Mouse (Mus musculus): ENCODE measurements around the gene Aldh3b2. TPM values are rescaled to one million over a fixed set of nuclear protein-coding genes. Genes with fewer than 3 reads are reported as not detected.

Aldh3b2 gene
- total RNA-seq, 2 experiments from 2014 or later, result 1.1 to 1.3 TPM

DNA sequence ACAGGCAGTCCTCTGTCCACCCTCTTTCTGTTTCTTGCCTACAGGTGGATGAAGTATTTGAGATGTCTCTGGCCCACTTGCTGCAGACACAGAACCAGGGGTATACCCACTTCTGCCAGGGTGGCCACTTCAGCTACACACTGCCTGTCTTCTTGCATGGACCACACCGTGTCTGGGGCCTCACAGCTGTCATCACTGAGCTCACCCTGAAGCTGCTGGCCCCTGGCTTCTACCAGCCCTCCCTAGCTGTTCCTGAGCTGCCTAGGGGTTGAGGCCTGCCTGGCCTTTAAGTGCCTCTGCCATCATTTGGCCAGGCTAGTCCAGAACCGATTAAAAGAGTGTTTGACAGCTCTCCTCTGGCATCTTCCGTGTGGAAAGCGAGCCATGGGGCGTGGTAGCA, 29.6 kb downstream of the Aldh3b2 start:
- no peak for ATAC-seq (replicated peaks; ENCODE audit: low FRiP score, poor library complexity, severe bottlenecking)

DNA sequence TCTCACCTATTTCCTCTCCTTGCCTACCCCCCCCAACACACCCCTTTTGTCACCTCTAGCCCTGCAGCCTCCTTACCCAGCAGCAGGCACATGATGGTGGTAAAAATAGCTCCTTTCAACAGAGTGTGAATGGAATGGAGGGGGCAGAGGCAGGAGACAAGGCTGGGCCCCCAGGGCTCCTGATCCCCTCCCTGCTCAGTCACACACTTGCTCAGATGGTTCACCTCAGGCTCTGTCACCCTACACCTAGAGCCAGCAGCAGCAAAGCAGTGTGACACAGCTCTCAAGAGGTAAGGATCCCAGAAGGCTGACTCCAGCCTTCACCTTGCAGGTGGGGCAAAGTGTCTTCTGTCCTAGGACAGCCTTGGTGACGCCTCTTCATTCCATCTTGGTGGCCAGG, 31.0 kb downstream of the Aldh3b2 start, which contains the start of gene Doc2g:
Gene Doc2g, plus strand, starts transcription at position 202 of the 400 bp plus-strand sequence.
- ATAC-seq (replicated peaks; ENCODE audit: low FRiP score, poor library complexity, severe bottlenecking), result no peak

DNA sequence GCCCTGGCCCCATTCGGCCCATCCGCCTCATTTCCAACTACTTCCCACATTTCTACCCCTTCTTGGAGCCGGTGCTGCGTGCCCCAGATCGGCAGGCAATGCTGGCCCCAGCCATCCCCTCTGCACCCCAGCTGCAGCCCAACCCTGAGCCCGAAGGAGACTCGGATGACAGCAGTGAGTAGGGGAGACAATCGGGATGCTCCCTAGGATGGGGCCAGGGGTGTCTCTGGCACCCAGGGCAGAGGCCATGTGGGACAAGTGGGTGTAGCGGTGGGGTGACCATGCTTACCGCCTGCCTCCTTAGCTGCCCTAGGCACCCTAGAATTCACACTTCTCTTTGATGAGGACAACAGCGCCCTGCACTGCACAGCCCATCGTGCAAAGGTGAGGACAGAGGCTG, 31.5 kb downstream of the Aldh3b2 start:
- ATAC-seq (replicated peaks; ENCODE audit: low FRiP score, poor library complexity, severe bottlenecking), result no peak

DNA sequence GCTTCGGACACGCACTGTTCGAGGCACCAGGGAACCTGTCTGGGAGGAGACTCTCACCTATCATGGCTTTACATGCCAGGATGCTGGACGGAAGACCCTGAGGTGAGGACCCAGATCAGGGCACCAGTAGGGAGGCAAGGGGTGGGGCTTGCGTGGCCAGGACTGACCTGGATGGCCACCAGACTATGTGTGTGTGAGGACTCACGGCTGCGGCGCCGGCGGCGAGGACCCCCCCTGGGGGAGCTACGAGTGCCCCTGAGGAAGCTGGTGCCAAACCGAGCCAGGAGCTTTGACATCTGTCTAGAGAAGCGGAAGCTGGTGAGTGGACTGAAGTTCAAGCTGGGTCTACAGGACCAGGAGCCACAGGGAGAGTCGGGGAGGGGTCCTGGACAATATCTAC, 32.2 kb downstream of the Aldh3b2 start:
- ATAC-seq (replicated peaks; ENCODE audit: low FRiP score, poor library complexity, severe bottlenecking), result no peak

- no peak for ATAC-seq (replicated peaks; ENCODE audit: low FRiP score, poor library complexity, severe bottlenecking)
Measured at GRCm38 (mm10) chr19:4005091-4005490, 33.0 kb downstream of the Aldh3b2 start.

- no peak for ATAC-seq (replicated peaks; ENCODE audit: low FRiP score, poor library complexity, severe bottlenecking)
Measured at GRCm38 (mm10) chr19:4005971-4006370, 33.8 kb downstream of the Aldh3b2 start.

GRCm38 (mm10) chr19:4011086-4011485, 39.0 kb downstream of the Aldh3b2 start:
- ATAC-seq (replicated peaks; ENCODE audit: low FRiP score, poor library complexity, severe bottlenecking), result no peak

- ATAC-seq (replicated peaks; ENCODE audit: low FRiP score, poor library complexity, severe bottlenecking), result peak; percentile 94
Measured at GRCm38 (mm10) chr19:4012432-4013022, 40.4 kb downstream of the Aldh3b2 start, which contains the start of gene Ndufv1. Ndufv1 (minus strand) TSS chr19:4012806.

DNA sequence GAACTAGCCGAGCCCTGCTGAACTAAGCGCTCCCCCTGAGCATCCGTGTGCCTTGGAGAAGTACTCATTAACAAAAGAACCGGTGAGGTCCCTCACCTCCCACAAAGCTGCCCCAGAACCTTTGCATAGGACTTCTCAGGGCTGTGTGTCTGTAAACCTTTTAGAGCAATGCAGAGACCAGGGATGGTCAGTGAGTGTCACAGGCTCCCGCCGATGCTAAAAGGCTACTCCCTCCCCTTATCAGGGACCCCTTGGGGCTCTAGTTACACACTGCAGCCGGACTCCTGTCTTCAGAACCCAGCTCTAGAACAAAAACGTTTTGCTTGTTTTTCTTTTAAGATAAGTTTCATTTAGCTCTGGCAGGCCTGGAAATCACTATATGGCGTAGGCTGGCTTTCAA, 40.9 kb downstream of the Aldh3b2 start:
- peak; percentile 44 for ATAC-seq (replicated peaks; ENCODE audit: low FRiP score, poor library complexity, severe bottlenecking)

- no peak for ATAC-seq (replicated peaks; ENCODE audit: low FRiP score, poor library complexity, severe bottlenecking)
Measured at GRCm38 (mm10) chr19:4014802-4015201, 42.7 kb downstream of the Aldh3b2 start.

- ATAC-seq (replicated peaks; ENCODE audit: low FRiP score, poor library complexity, severe bottlenecking), result no peak
Measured at GRCm38 (mm10) chr19:4015635-4016034, 43.5 kb downstream of the Aldh3b2 start.

GRCm38 (mm10) chr19:4017921-4018587, 45.9 kb downstream of the Aldh3b2 start:
- ATAC-seq (replicated peaks; ENCODE audit: low FRiP score, poor library complexity, severe bottlenecking), result no peak

DNA sequence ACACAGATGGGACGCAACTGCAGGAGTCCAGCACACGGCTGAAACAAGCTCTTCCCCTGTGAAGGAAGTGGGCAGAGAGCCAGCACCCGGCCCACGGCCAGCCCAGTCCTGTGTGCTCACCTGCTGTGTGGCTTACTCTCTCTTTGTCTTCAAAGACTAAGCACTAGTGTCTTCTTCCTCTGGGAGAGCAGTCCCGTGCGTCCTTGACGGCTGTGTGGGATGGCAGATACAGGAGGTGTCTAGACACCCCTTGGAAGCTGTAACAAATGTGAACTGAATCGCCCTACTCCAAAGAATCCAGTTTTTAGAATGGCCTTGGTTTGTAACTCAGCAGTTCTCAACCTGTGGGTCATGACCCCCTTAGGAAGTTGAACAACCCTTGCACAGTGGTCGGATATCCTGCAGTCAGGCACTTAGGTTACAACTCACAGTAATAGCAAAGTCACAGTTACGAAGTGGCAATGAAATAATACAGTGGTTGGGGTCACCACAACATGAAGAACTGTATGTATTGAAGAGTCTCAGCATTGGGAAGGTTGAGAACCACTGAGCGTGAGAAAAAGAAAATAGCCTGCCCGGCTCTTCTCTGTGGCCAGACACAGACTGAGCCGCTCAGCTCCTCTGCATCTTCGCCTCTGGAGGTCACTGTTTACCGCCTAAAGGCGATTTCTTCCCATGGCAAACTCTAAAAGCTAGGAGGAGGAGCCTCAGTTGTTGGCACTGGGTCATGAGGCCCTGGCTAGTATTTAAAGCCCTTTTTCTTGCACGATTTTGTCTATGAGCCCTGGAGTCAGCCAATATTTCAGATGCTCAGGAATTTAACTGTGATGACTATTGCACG, 46.8 kb downstream of the Aldh3b2 start:
- ATAC-seq (replicated peaks; ENCODE audit: low FRiP score, poor library complexity, severe bottlenecking), result peak; percentile 94

GRCm38 (mm10) chr19:4023185-4023584, 51.1 kb downstream of the Aldh3b2 start:
- no peak for ATAC-seq (replicated peaks; ENCODE audit: low FRiP score, poor library complexity, severe bottlenecking)

DNA sequence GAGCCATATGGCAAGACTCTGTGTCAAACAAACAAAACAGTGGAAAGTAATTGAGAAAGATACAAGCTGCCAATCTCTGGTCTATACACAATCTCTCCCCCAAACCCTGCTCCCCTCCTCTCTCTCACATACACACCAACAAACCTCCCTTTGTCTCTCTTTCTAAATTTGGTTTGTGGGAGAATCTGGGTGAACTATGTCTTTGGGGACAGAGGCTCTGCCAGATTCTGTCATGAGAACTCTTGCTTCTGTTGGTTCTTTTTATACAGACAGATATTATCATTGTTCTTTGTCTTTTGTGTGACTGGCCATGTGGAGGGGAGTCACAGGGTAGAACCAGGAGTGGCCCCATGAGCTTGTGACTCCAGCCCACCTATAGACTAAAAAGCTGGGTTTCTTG, 55.4 kb downstream of the Aldh3b2 start:
- ATAC-seq (replicated peaks; ENCODE audit: low FRiP score, poor library complexity, severe bottlenecking), result no peak

Other genes with a start within 250 kb of the Aldh3b2 start
Only the 30 nearest of the 31 such genes appear.
- gene Kmt5b, start 204.9 kb upstream of the Aldh3b2 start, total RNA-seq (2015; ENCODE audit: low replicate concordance), result 15.1 and 19.1 TPM in 2 replicates
- gene Kmt5b, start 204.9 kb upstream of the Aldh3b2 start, total RNA-seq (2017; ENCODE audit: low replicate concordance), result 22.0 and 35.7 TPM in 2 replicates
- gene Chka, start 120.6 kb upstream of the Aldh3b2 start, total RNA-seq (2015; ENCODE audit: low replicate concordance), result 10.1 and 13.4 TPM in 2 replicates
- gene Chka, start 120.6 kb upstream of the Aldh3b2 start, total RNA-seq (2017; ENCODE audit: low replicate concordance), result 10.8 and 11.8 TPM in 2 replicates
- 40.0 and 51.6 TPM in 2 replicates for gene Tcirg1, start 65.2 kb upstream of the Aldh3b2 start, total RNA-seq (2015; ENCODE audit: low replicate concordance)
- gene Tcirg1, start 65.2 kb upstream of the Aldh3b2 start, total RNA-seq (2017; ENCODE audit: low replicate concordance), result 30.5 and 44.4 TPM in 2 replicates
- 46.5 and 52.4 TPM in 2 replicates for gene Ndufs8, start 59.6 kb upstream of the Aldh3b2 start, total RNA-seq (2015; ENCODE audit: low replicate concordance)
- gene Ndufs8, start 59.6 kb upstream of the Aldh3b2 start, total RNA-seq (2017; ENCODE audit: low replicate concordance), result 24.1 and 28.5 TPM in 2 replicates
- gene Aldh3b1, start 42.5 kb upstream of the Aldh3b2 start, total RNA-seq (2015; ENCODE audit: low replicate concordance), result 5.4 TPM in 2 replicates
- 4.7 and 6.8 TPM in 2 replicates for gene Aldh3b1, start 42.5 kb upstream of the Aldh3b2 start, total RNA-seq (2017; ENCODE audit: low replicate concordance)
- 28.5 and 29.3 TPM in 2 replicates for gene Unc93b1, start 37.1 kb upstream of the Aldh3b2 start, total RNA-seq (2015; ENCODE audit: low replicate concordance)
- 28.2 and 34.4 TPM in 2 replicates for gene Unc93b1, start 37.1 kb upstream of the Aldh3b2 start, total RNA-seq (2017; ENCODE audit: low replicate concordance)
- gene Aldh3b3, start 13.7 kb upstream of the Aldh3b2 start, total RNA-seq (2015; ENCODE audit: low replicate concordance), result 3.6 TPM in 1 of 2 replicates, not detected in the other
- gene Aldh3b3, start 13.7 kb upstream of the Aldh3b2 start, total RNA-seq (2017; ENCODE audit: low replicate concordance), result not detected in 2 replicates
- not detected in 2 replicates for gene Acy3, start 14.2 kb downstream of the Aldh3b2 start, total RNA-seq (2015; ENCODE audit: low replicate concordance)
- gene Acy3, start 14.2 kb downstream of the Aldh3b2 start, total RNA-seq (2017; ENCODE audit: low replicate concordance), result not detected in 2 replicates
- gene Tbx10, start 20.4 kb downstream of the Aldh3b2 start, total RNA-seq (2015; ENCODE audit: low replicate concordance), result not detected in 2 replicates
- not detected in 2 replicates for gene Tbx10, start 20.4 kb downstream of the Aldh3b2 start, total RNA-seq (2017; ENCODE audit: low replicate concordance)
- not detected in 2 replicates for gene Nudt8, start 28.3 kb downstream of the Aldh3b2 start, total RNA-seq (2015; ENCODE audit: low replicate concordance)
- gene Nudt8, start 28.3 kb downstream of the Aldh3b2 start, total RNA-seq (2017; ENCODE audit: low replicate concordance), result 1.4 TPM in 1 of 2 replicates, not detected in the other
- not detected in 2 replicates for gene Gm49405, start 28.3 kb downstream of the Aldh3b2 start, total RNA-seq (2015; ENCODE audit: low replicate concordance)
- 0.90 TPM in 1 of 2 replicates, not detected in the other for gene Gm49405, start 28.3 kb downstream of the Aldh3b2 start, total RNA-seq (2017; ENCODE audit: low replicate concordance)
- 0.42 TPM in 1 of 2 replicates, not detected in the other for gene Doc2g, start 31.0 kb downstream of the Aldh3b2 start, total RNA-seq (2015; ENCODE audit: low replicate concordance)
- 3.0 TPM in 1 of 2 replicates, not detected in the other for gene Doc2g, start 31.0 kb downstream of the Aldh3b2 start, total RNA-seq (2017; ENCODE audit: low replicate concordance)
- 77.1 and 96.6 TPM in 2 replicates for gene Ndufv1, start 40.5 kb downstream of the Aldh3b2 start, total RNA-seq (2015; ENCODE audit: low replicate concordance)
- 161 and 207 TPM in 2 replicates for gene Ndufv1, start 40.5 kb downstream of the Aldh3b2 start, total RNA-seq (2017; ENCODE audit: low replicate concordance)
- gene Gstp1, start 65.7 kb downstream of the Aldh3b2 start, total RNA-seq (2015; ENCODE audit: low replicate concordance), result 115 and 185 TPM in 2 replicates
- gene Gstp1, start 65.7 kb downstream of the Aldh3b2 start, total RNA-seq (2017; ENCODE audit: low replicate concordance), result 22.8 and 23.9 TPM in 2 replicates
- 3.2 TPM in 1 of 2 replicates, not detected in the other for gene Gstp2, start 73.7 kb downstream of the Aldh3b2 start, total RNA-seq (2015; ENCODE audit: low replicate concordance)
- gene Gstp2, start 73.7 kb downstream of the Aldh3b2 start, total RNA-seq (2017; ENCODE audit: low replicate concordance), result 3.2 TPM in 1 of 2 replicates, not detected in the other
- gene Gstp3, start 87.2 kb downstream of the Aldh3b2 start, total RNA-seq (2015; ENCODE audit: low replicate concordance), result 8.8 and 15.9 TPM in 2 replicates
- 16.8 and 19.8 TPM in 2 replicates for gene Gstp3, start 87.2 kb downstream of the Aldh3b2 start, total RNA-seq (2017; ENCODE audit: low replicate concordance)
- gene Cabp2, start 109.2 kb downstream of the Aldh3b2 start, total RNA-seq (2015; ENCODE audit: low replicate concordance), result not detected in 2 replicates
- not detected in 2 replicates for gene Cabp2, start 109.2 kb downstream of the Aldh3b2 start, total RNA-seq (2017; ENCODE audit: low replicate concordance)
- 118 and 124 TPM in 2 replicates for gene Cdk2ap2, start 124.9 kb downstream of the Aldh3b2 start, total RNA-seq (2015; ENCODE audit: low replicate concordance)
- gene Cdk2ap2, start 124.9 kb downstream of the Aldh3b2 start, total RNA-seq (2017; ENCODE audit: low replicate concordance), result 17.9 and 36.3 TPM in 2 replicates
- gene Pitpnm1, start 127.7 kb downstream of the Aldh3b2 start, total RNA-seq (2015; ENCODE audit: low replicate concordance), result 56.6 and 67.1 TPM in 2 replicates
- 33.9 and 60.9 TPM in 2 replicates for gene Pitpnm1, start 127.7 kb downstream of the Aldh3b2 start, total RNA-seq (2017; ENCODE audit: low replicate concordance)
- gene Aip, start 153.5 kb downstream of the Aldh3b2 start, total RNA-seq (2015; ENCODE audit: low replicate concordance), result 33.5 and 72.1 TPM in 2 replicates
- gene Aip, start 153.5 kb downstream of the Aldh3b2 start, total RNA-seq (2017; ENCODE audit: low replicate concordance), result 41.2 and 41.8 TPM in 2 replicates
- 1.1 TPM in 1 of 2 replicates, not detected in the other for gene Gpr152, start 167.5 kb downstream of the Aldh3b2 start, total RNA-seq (2015; ENCODE audit: low replicate concordance)
- not detected in 2 replicates for gene Gpr152, start 167.5 kb downstream of the Aldh3b2 start, total RNA-seq (2017; ENCODE audit: low replicate concordance)
- not detected in 2 replicates for gene Cabp4, start 171.7 kb downstream of the Aldh3b2 start, total RNA-seq (2015; ENCODE audit: low replicate concordance)
- gene Cabp4, start 171.7 kb downstream of the Aldh3b2 start, total RNA-seq (2017; ENCODE audit: low replicate concordance), result not detected in 2 replicates
- 68.3 and 83.3 TPM in 2 replicates for gene Coro1b, start 176.3 kb downstream of the Aldh3b2 start, total RNA-seq (2015; ENCODE audit: low replicate concordance)
- 8.5 and 48.9 TPM in 2 replicates for gene Coro1b, start 176.3 kb downstream of the Aldh3b2 start, total RNA-seq (2017; ENCODE audit: low replicate concordance)
- 66.3 and 73.4 TPM in 2 replicates for gene Ptprcap, start 181.3 kb downstream of the Aldh3b2 start, total RNA-seq (2015; ENCODE audit: low replicate concordance)
- 14.4 and 38.8 TPM in 2 replicates for gene Ptprcap, start 181.3 kb downstream of the Aldh3b2 start, total RNA-seq (2017; ENCODE audit: low replicate concordance)
- 39.8 and 52.3 TPM in 2 replicates for gene Rps6kb2, start 191.0 kb downstream of the Aldh3b2 start, total RNA-seq (2015; ENCODE audit: low replicate concordance)
- gene Rps6kb2, start 191.0 kb downstream of the Aldh3b2 start, total RNA-seq (2017; ENCODE audit: low replicate concordance), result 21.4 and 34.8 TPM in 2 replicates
- 0.72 and 2.5 TPM in 2 replicates for gene Carns1, start 203.2 kb downstream of the Aldh3b2 start, total RNA-seq (2015; ENCODE audit: low replicate concordance)
- 0.13 and 1.5 TPM in 2 replicates for gene Carns1, start 203.2 kb downstream of the Aldh3b2 start, total RNA-seq (2017; ENCODE audit: low replicate concordance)
- 8.0 and 31.0 TPM in 2 replicates for gene Tbc1d10c, start 219.0 kb downstream of the Aldh3b2 start, total RNA-seq (2015; ENCODE audit: low replicate concordance)
- gene Tbc1d10c, start 219.0 kb downstream of the Aldh3b2 start, total RNA-seq (2017; ENCODE audit: low replicate concordance), result 6.2 and 14.2 TPM in 2 replicates
- 181 and 188 TPM in 2 replicates for gene Ppp1ca, start 219.7 kb downstream of the Aldh3b2 start, total RNA-seq (2015; ENCODE audit: low replicate concordance)
- gene Ppp1ca, start 219.7 kb downstream of the Aldh3b2 start, total RNA-seq (2017; ENCODE audit: low replicate concordance), result 185 and 268 TPM in 2 replicates
- gene Rad9a, start 229.3 kb downstream of the Aldh3b2 start, total RNA-seq (2015; ENCODE audit: low replicate concordance), result 44.0 and 54.1 TPM in 2 replicates
- gene Rad9a, start 229.3 kb downstream of the Aldh3b2 start, total RNA-seq (2017; ENCODE audit: low replicate concordance), result 27.5 and 41.6 TPM in 2 replicates
- not detected in 2 replicates for gene Clcf1, start 241.9 kb downstream of the Aldh3b2 start, total RNA-seq (2015; ENCODE audit: low replicate concordance)
- 0.15 and 1.2 TPM in 2 replicates for gene Clcf1, start 241.9 kb downstream of the Aldh3b2 start, total RNA-seq (2017; ENCODE audit: low replicate concordance)

All from erythroid progenitor cell, adult 5-6 weeks (primary cell).